ENCODE assay signal across 8 mouse cellular contexts in genomic region chr17:29176391-29177267, GRCm38 (mm10).
DNase-seq lines count a peak whose midpoint lies in the region; ATAC-seq and TF ChIP-seq lines count a peak whose summit lies in the region.

No protein-coding gene starts in this region.

- 0 out of 2 replicates have a peak overlapping the region, but pooled peaks have one; percentile 11 for H3K4me2 ChIP-seq in embryonic facial prominence, embryonic 12.5 days (replicated peaks)
- H3K4me2 ChIP-seq in heart, embryonic 12.5 days = peak overlapping the region; percentile 18; the same call in 1 of the 2 replicates
- no peak overlapping the region for H3K4me2 ChIP-seq in lung, postnatal 0 days (replicated peaks; ENCODE audit: low read depth, low read length)

- no peaks in the 10 kb centered on the region for H3K27me3 ChIP-seq in embryonic facial prominence, embryonic 12.5 days
- H3K27me3 ChIP-seq in heart, embryonic 12.5 days (replicated peaks) = no peaks in the 10 kb centered on the region
- H3K27me3 ChIP-seq in lung, postnatal 0 days (replicated peaks; ENCODE audit: insufficient read depth, low read length) = no peaks in the 10 kb centered on the region

- no peak overlapping the region for H3K9ac ChIP-seq in embryonic facial prominence, embryonic 12.5 days
- no peak overlapping the region for H3K9ac ChIP-seq in heart, embryonic 12.5 days
- H3K9ac ChIP-seq in lung, postnatal 0 days (replicated peaks; ENCODE audit: low read depth) = no peak overlapping the region

- ATAC-seq in embryonic facial prominence, embryonic 12.5 days (ENCODE audit: insufficient number of reproducible peaks, insufficient read depth, low FRiP score, low TSS enrichment) = peak; percentile 65; the same call in 1 of the 2 replicates
- no peak for ATAC-seq in heart, embryonic 12.5 days (ENCODE audit: insufficient number of reproducible peaks, low FRiP score)
- ATAC-seq in lung, postnatal 0 days = peak; percentile 55
- ATAC-seq in activated CD4-positive, CD25-positive, alpha-beta regulatory T cell, adult 4 months = no peak

- TF ChIP-seq EP300 in lung, postnatal 0 days (IDR thresholded peaks at IDR 0.05) = no peak

- DNase-seq in CD8-positive naive resting alpha-beta T cell, adult 2 months (ENCODE audit: low read depth in 2 of 2, low spot score in 2 of 2) = peak; percentile 42 to 47
- DNase-seq in adrenal gland, adult 18-20 months (ENCODE audit: low spot score in 2 of 2) = peak; percentile 66 to 67
- DNase-seq in kidney, postnatal 4 days = peak; percentile 86 to 89
- DNase-seq in lung, postnatal 0 days (ENCODE audit: low spot score) = peak; percentile 73
- peak; percentile 90 to 93 for DNase-seq in right cerebral cortex, postnatal 10 days (ENCODE audit: low spot score in 2 of 2)

- peaks cover 12% of the 10 kb centered on the region; the same call in 1 of the 2 replicates for H3K4me1 ChIP-seq in embryonic facial prominence, embryonic 12.5 days
- peaks cover 54% of the 10 kb centered on the region for H3K4me1 ChIP-seq in heart, embryonic 12.5 days (replicated peaks)
- H3K4me1 ChIP-seq in lung, postnatal 0 days (ENCODE audit: insufficient read depth, low read depth, low read length) = 0 out of 2 replicates have a peak, but pooled peaks cover 2% of the 10 kb centered on the region

- peak; percentile 84 for TF ChIP-seq CTCF in lung, postnatal 0 days (IDR thresholded peaks at IDR 0.05)

- WGBS in embryonic facial prominence, embryonic 12.5 days = 16% methylated on average over 9 of the region's 9 CpGs
- WGBS in heart, embryonic 12.5 days = 21% methylated on average over 9 of the region's 9 CpGs
- WGBS in lung, postnatal 0 days = 22% methylated on average over 9 of the region's 9 CpGs

- no peaks in the 10 kb centered on the region for H3K36me3 ChIP-seq in embryonic facial prominence, embryonic 12.5 days
- no peaks in the 10 kb centered on the region for H3K36me3 ChIP-seq in heart, embryonic 12.5 days
- no peaks in the 10 kb centered on the region for H3K36me3 ChIP-seq in lung, postnatal 0 days (ENCODE audit: insufficient read depth, low read length)

- no peaks in the 10 kb centered on the region for H3K9me3 ChIP-seq in embryonic facial prominence, embryonic 12.5 days
- H3K9me3 ChIP-seq in heart, embryonic 12.5 days (replicated peaks) = no peaks in the 10 kb centered on the region
- no peaks in the 10 kb centered on the region for H3K9me3 ChIP-seq in lung, postnatal 0 days (ENCODE audit: low read length)

- H3K27ac ChIP-seq in embryonic facial prominence, embryonic 12.5 days = peak overlapping the region; percentile 65; the same call in 1 of the 2 replicates
- H3K27ac ChIP-seq in heart, embryonic 12.5 days (ENCODE audit: poor library complexity, severe bottlenecking) = peak overlapping the region; percentile 21; the same call in 1 of the 2 replicates
- H3K27ac ChIP-seq in lung, postnatal 0 days (ENCODE audit: low read length) = no peak overlapping the region

- no peak overlapping the region for H3K4me3 ChIP-seq in embryonic facial prominence, embryonic 12.5 days
- H3K4me3 ChIP-seq in heart, embryonic 12.5 days = no peak overlapping the region
- no peak overlapping the region for H3K4me3 ChIP-seq in lung, postnatal 0 days (ENCODE audit: low read depth, low read length)

Comparison
In these comparisons a context has a peak if more than half of its experiments do, and no peak if none do; other contexts are left out.
1. ATAC-seq: peak in embryonic facial prominence, embryonic 12.5 days (single experiment) and lung, postnatal 0 days (single experiment); none in heart, embryonic 12.5 days (single experiment) and activated CD4-positive, CD25-positive, alpha-beta regulatory T cell, adult 4 months (single experiment).
2. Peak in every context shown above with its lines, with median percentiles within 50 percentile points of each other: DNase-seq.